27 mouse cellular contexts compared by ENCODE assay signal in the genomic region with DNA sequence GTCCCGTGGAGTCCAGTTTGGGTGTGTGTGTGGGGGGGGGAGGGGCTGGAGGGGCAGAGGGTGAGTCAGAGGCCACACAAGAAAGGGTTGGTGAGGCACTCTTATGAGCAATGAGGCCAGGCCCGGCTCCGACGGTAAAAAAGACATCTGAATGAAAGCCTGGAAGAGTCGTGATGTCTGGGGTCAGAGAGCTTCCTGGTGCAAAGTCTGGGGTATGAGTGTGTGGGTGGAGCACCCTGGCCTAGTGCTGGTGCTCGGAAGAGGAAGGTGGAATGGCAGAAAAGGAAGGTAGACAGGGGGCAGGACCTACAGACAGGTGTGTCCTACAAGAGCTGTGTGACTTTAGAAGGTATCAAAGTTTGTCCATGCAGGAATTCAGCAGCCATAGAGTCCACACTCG. TPM values are rescaled to one million over a fixed set of nuclear protein-coding genes. Genes with fewer than 3 reads are reported as not detected.
"Had no signal": no experiment of that assay in that cellular context is flagged by ENCODE, and none has a peak within 500 bp of the region (broad histone marks: within the 10 kb centered on the region; RNA-seq: fewer than 3 reads in every experiment).

No protein-coding gene starts in this region.

- H3K4me2 ChIP-seq: limb, embryonic 13.5 days; liver, embryonic 12.5 days; liver, embryonic 15.5 days; lung, embryonic 15.5 days; midbrain, embryonic 13.5 days had no signal

- H3K36me3 ChIP-seq: limb, embryonic 10.5 days; limb, embryonic 13.5 days; liver, embryonic 12.5 days; liver, embryonic 15.5 days; lung, embryonic 15.5 days; midbrain, embryonic 10.5 days; midbrain, embryonic 13.5 days had no signal

- H3K4me1 ChIP-seq: limb, embryonic 10.5 days; limb, embryonic 13.5 days; liver, embryonic 12.5 days; lung, embryonic 15.5 days; megakaryocyte, embryonic 14.5 days; midbrain, embryonic 10.5 days; midbrain, embryonic 13.5 days had no signal

- H3K27me3 ChIP-seq: limb, embryonic 13.5 days; liver, embryonic 12.5 days; liver, embryonic 15.5 days; lung, embryonic 15.5 days; megakaryocyte, embryonic 14.5 days had no signal

- H3K4me3 ChIP-seq: layer of hippocampus, adult 2 months; limb, embryonic 10.5 days; limb, embryonic 13.5 days; liver, embryonic 12.5 days; liver, embryonic 15.5 days; lung, embryonic 15.5 days; megakaryocyte, embryonic 14.5 days; midbrain, embryonic 10.5 days; midbrain, embryonic 13.5 days had no signal

- DNase-seq: kidney, adult 18-20 months; kidney, postnatal 4 days; layer of hippocampus, adult 9-11 months; liver; lung, adult 18-20 months; lung, postnatal 10 days; lung, postnatal 36 days; right cerebral cortex, adult 18-20 months; right cerebral cortex, postnatal 14 days; right cerebral cortex, postnatal 4 days; thymus, adult 2 months; thymus, postnatal 14 days; thymus, postnatal 4 days had no signal

- ATAC-seq: liver, embryonic 12.5 days; midbrain, embryonic 13.5 days had no signal

- H3K9ac ChIP-seq: limb, embryonic 13.5 days; liver, embryonic 12.5 days; liver, embryonic 15.5 days; lung, embryonic 15.5 days; midbrain, embryonic 13.5 days had no signal

- H3K9me3 ChIP-seq: limb, embryonic 10.5 days; limb, embryonic 13.5 days; liver, embryonic 12.5 days; liver, embryonic 15.5 days; lung, embryonic 15.5 days; megakaryocyte, embryonic 14.5 days; midbrain, embryonic 10.5 days; midbrain, embryonic 13.5 days had no signal

- H3K27ac ChIP-seq: kidney, postnatal 0 days; layer of hippocampus, adult 2 months; limb, embryonic 10.5 days; limb, embryonic 13.5 days; liver, embryonic 12.5 days; liver, embryonic 15.5 days; lung, embryonic 15.5 days; midbrain, embryonic 10.5 days; midbrain, embryonic 13.5 days had no signal

RNA-seq across cellular contexts. Expression of a gene that starts 20.9 kb away (rescaled TPM):
- polyA plus RNA-seq: midbrain, embryonic 13.5 days had no signal

RNA-seq across cellular contexts. Expression of a gene that starts 34.0 kb away (rescaled TPM):
- polyA plus RNA-seq: midbrain, embryonic 10.5 days; midbrain, embryonic 13.5 days; neural tube, embryonic 11.5 days; neural tube, embryonic 14.5 days had no signal

RNA-seq across cellular contexts. Expression of a gene that starts 36.8 kb away (rescaled TPM):
- polyA plus RNA-seq: kidney, embryonic 14.5 days; kidney, postnatal 0 days; limb, embryonic 10.5 days; limb, embryonic 13.5 days; liver, embryonic 15.5 days; midbrain, embryonic 10.5 days; neural tube, embryonic 11.5 days; neural tube, embryonic 14.5 days; testis, adult 2 months had no signal
